Mouse (Mus musculus) E14TG2a.4 (cell line): ENCODE results near the gene Cnih1.

Source experiments
- CTCF ChIP-seq: conservative IDR thresholded peaks from 2 replicates; pipeline ENCODE4 v1.5.1; 2014; ENCODE audit warnings: low read length
- NANOG ChIP-seq: IDR thresholded peaks from 2 replicates; pipeline ENCODE4 v1.6.1; 2014; ENCODE audit warnings: borderline replicate concordance, low read length, mixed read lengths
- POU5F1 ChIP-seq: IDR thresholded peaks from 2 replicates; pipeline ENCODE4 v1.6.1; 2014; ENCODE audit warnings: low read length, borderline replicate concordance

DNA sequence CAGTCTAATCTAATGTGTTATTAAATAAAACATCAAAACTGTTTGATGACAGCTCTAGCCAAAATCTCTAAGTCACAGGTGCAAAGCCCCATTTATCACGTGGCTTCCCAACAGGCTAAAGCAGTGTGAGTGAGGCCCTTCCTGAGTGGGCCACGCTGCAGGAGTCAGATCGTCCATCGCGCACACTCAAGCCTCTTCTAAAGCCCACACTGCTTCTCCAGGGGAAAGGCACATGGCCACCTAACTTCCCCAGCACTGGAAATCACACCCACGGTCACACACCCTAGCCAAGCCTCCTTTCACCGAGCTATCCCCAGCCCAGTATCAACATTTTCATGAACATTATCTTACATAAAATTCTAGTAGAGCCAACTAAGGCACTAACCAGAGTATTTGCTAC is 7.1 kb downstream of the Cnih1 start:
- TF ChIP-seq CTCF, result no peak
- no peak for TF ChIP-seq POU5F1
- no peak for TF ChIP-seq NANOG
